Mouse (Mus musculus) lung, adult 18-20 months (tissue): ENCODE results near the gene Hdac8.

ENCODE experiments used
- DNase-seq, 2 experiments: peaks; one replicate each; pipeline ENCODE4 v3.0.0; 2022; ENCODE audit warnings: mixed read lengths in 2 of 2

The Hdac8 gene

GRCm38 (mm10) chrX:102339396-102340155 lies 165.6 kb downstream of the Hdac8 start:
- no peak for DNase-seq

GRCm38 (mm10) chrX:102319696-102320095 lies 185.5 kb downstream of the Hdac8 start:
- peak in 1 of 2 experiments; percentile 2 for DNase-seq

- no peak for DNase-seq
Measured at GRCm38 (mm10) chrX:102319252-102319651, 185.9 kb downstream of the Hdac8 start.

GRCm38 (mm10) chrX:102318782-102319181 lies 186.4 kb downstream of the Hdac8 start:
- no peak for DNase-seq

GRCm38 (mm10) chrX:102311119-102311518 lies 194.0 kb downstream of the Hdac8 start:
- DNase-seq: no peak

GRCm38 (mm10) chrX:102307511-102307910 lies 197.6 kb downstream of the Hdac8 start:
- DNase-seq: no peak

GRCm38 (mm10) chrX:102305806-102306205 lies 199.4 kb downstream of the Hdac8 start:
- no peak for DNase-seq

- DNase-seq: no peak
Measured at GRCm38 (mm10) chrX:102304914-102305313, 200.2 kb downstream of the Hdac8 start.

GRCm38 (mm10) chrX:102302476-102302875 lies 202.7 kb downstream of the Hdac8 start:
- DNase-seq: no peak

- DNase-seq: no peak
Measured at GRCm38 (mm10) chrX:102284889-102285288, 220.3 kb downstream of the Hdac8 start.

GRCm38 (mm10) chrX:102262620-102263345 lies 242.4 kb downstream of the Hdac8 start:
- no peak for DNase-seq

GRCm38 (mm10) chrX:102259772-102260171 lies 245.4 kb downstream of the Hdac8 start:
- DNase-seq: no peak

GRCm38 (mm10) chrX:102253892-102254291 lies 251.3 kb downstream of the Hdac8 start:
- no peak for DNase-seq

GRCm38 (mm10) chrX:102251937-102252860 lies 253.0 kb downstream of the Hdac8 start, which contains the start of gene Cited1:
Cited1 (minus strand) TSS chrX:102252181.
- DNase-seq: peak; percentile 54 to 62

- DNase-seq: no peak
Measured at GRCm38 (mm10) chrX:102251221-102251936, 253.8 kb downstream of the Hdac8 start.

- DNase-seq: no peak
Measured at GRCm38 (mm10) chrX:102250891-102251170, 254.3 kb downstream of the Hdac8 start.

GRCm38 (mm10) chrX:102250150-102250890 lies 254.8 kb downstream of the Hdac8 start:
- DNase-seq: no peak

- DNase-seq: no peak
Measured at GRCm38 (mm10) chrX:102244334-102244733, 260.8 kb downstream of the Hdac8 start.
